Mouse (Mus musculus): ENCODE measurements around the gene Stk11ip. TPM values are rescaled to one million over a fixed set of nuclear protein-coding genes. Genes with fewer than 3 reads are reported as not detected.

Gene Stk11ip
- total RNA-seq, 2 experiments from 2014 or later = 35.3 to 36.7 TPM

GRCm38 (mm10) chr1:75532280-75533172 lies 11.2 kb downstream of the Stk11ip start:
- intact Hi-C loops (cut with DNase I) = no loop called here
- no peak for DNase-seq (ENCODE audit: low spot score in 2 of 2)

DNA sequence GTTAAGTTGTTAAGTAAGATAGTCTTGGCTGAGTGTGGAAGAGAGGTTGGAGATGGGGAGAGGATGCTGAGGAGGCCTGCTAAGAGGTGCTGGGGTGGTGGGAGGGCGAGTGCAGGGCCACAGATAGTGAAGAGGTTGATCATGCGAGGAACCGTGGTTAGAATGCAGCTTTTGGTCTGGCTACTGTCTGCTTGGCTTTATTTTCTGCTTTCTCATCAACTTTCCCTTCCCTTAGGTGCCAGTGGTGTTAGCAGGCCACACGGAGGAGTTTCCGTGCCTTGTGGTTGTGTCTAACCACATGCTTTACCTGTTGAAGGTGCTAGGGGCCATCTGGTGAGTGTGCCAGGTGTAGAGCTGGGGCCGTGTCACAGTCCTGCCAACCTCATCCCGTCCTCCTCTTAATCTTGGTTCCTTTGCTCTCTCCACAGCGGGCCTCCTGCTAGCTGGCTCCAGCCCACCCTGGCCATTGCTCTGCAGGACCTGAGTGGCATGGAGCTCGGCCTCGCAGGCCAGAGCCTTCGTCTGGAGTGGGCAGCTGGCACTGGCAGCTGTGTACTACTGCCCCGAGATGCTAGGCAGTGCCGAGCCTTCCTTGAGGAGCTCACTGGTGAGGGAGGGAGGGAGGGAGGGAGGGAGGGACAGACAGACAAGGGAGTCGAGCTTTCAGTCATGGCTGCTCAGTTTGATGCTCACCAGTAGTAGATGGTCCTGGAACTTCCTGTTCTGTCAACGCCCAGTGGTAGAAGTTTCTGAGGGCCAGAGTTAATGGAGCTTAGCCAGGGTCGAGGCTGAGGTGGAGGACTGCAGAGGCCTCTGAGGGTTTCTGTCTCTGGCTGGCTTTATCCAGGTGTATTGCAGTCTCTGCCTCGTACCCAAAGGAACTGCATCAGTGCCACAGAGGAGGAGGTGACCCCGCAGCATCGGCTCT lies 12.3 kb downstream of the Stk11ip start:
- intact Hi-C loops (cut with DNase I) = no loop called here

DNA sequence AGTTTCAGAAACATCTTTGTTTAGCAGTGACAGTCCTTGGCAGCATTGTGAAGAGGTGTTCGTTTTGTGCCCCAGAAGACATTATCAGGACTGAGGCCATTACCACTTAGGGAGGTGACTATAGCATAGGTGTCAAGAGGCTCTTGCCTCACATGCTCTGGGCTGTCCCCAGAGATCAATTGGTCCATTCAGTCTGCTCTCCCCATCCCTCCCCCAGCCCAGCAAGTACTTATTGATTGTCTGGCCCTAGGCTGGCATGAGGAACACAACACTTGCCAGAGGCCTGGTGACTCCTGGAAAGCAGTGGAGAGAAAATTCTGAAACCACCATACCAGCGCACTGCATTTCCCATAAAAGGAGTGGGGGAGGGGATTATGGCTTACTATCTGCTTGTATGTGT lies 16.3 kb downstream of the Stk11ip start:
- intact Hi-C loops (cut with DNase I) = no loop called here
- DNase-seq (ENCODE audit: low spot score in 2 of 2) = no peak

More for the DNA sequence above, 12.3 kb downstream of the Stk11ip start:
- no peak for DNase-seq (ENCODE audit: low spot score in 2 of 2)

DNA sequence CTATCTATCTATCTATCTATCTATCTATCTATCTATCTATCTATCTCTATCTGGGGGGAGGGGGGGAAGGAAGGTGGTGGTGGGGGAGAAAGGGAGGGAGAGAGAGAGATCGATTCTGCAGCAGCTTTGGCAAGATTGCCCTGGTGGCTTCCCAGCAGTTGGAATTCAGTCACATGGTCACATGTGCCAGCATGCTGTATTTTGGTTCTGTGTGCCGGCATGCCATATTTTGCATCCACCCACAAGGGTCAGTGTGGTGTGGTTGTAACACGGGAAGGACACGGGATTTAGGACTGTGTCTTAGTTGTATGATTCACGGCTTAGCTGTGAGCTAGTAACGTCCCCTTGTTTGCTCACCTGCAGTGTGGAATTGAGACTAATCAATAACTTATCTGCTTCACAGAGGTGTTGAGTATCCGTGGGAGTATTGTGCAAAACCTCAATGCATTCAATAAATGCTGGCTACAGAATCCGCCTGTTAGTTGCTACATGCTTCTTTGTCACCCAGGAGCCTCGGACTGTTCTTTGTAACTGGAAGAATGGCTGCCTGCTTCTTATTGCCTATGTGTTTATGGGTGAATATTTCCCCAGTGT lies 17.4 kb downstream of the Stk11ip start:
- no peak for DNase-seq (ENCODE audit: low spot score in 2 of 2)
- intact Hi-C loops (cut with DNase I) = no loop called here

GRCm38 (mm10) chr1:75541496-75541895 lies 20.2 kb downstream of the Stk11ip start:
- no peak for DNase-seq (ENCODE audit: low spot score in 2 of 2)
- intact Hi-C loops (cut with DNase I) = no loop called here

- intact Hi-C loops (cut with DNase I) = no loop called here
- no peak for DNase-seq (ENCODE audit: low spot score in 2 of 2)
Measured at GRCm38 (mm10) chr1:75544351-75544750, 23.0 kb downstream of the Stk11ip start.

DNA sequence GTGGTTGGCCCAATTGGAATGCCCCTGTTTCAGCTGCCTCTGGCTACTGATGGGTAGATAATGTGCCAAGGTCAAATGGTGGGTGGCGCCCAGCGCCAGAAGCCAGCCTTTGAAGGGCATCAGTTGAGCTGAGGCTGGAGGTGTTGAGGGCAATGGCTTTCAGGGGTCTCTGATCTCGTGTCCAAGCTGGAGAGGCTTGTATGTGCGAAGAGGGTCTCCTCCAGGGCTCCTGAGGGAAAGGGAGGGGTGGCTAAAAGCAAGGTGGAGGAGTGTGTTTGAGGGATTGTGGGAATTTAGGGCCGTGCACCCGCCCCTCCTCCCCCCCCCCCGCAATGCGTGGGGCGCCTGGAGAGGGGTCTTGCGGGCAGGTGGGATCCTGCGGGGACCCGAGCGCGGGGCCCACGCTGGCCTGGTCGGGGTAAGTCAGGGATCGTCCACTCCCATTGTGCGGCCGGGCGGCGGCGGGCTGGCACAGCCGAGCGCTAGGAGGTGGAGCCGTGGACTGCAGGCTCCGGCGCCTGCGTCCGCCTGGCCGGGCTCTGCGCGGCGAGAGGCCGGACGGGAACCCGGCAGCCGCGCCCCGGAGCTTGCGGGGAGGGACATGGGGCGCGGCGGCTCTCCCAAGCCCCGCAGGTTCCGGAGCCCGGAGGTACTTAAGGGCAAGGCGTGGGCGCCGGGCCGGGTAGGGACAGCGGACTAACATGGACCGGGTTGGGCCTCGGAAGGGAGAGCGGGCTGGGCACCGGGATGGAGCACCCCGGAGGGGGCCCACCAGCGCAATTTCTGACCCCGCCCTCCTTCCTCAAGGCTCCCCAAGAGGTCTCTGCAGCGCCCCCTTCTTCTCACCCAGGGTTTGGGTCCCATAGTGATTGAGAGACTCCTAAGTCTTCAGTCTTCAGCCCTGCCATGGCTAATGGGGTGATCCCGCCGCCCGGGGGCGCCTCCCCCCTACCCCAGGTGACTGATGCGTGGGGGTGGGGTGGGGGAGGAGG lies 24.9 kb downstream of the Stk11ip start, which contains the start of gene Slc4a3:
Gene Slc4a3 (plus strand): TSS at position 302 of the 992 bp plus-strand sequence.
- peak; percentile 65 to 73 for DNase-seq (ENCODE audit: low spot score in 2 of 2)
- intact Hi-C loops (cut with DNase I) = loop anchor here (5.0 kb wide), 1 partner anchor 41 kb away; no protein-coding TSS in a partner anchor

DNA sequence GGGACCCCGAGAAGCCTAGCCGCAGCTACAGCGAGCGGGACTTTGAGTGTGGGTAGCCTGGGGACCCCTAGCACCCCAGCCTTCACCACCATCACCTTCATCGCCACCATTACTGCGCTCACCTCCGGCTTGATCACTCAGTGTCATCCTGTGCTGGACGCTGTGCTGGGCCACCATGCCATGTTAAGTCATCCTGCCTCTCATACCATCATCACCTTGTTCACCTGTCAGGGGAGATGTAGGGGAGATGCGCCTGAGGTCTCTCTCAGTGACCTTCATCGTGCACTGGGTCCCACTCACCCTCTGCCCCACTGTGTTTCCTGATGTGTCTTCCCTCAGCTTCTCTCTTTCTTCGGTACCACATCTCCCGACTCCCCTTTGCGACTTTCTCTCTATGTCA lies 26.0 kb downstream of the Stk11ip start:
- no peak for DNase-seq (ENCODE audit: low spot score in 2 of 2)
- intact Hi-C loops (cut with DNase I) = loop anchor here (5.0 kb wide), 1 partner anchor 40 kb away; no protein-coding TSS in a partner anchor

DNA sequence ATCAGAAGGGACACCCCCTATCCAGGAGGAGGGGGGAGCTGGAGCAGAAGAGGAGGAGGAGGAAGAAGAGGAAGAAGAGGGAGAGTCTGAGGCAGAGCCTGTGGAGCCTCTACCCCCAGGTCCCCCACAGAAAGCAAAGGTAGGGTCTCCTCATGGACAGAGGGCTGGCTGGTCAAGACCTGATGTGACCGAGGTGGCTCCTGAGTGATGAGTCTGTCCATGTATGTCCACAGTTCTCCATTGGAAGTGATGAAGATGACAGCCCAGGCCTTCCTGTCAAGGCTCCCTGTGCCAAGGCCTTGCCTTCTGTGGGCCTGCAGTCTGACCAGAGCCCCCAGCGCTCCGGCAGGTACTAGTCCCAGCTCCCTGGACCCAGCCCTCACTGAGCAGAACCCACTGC lies 26.8 kb downstream of the Stk11ip start:
- intact Hi-C loops (cut with DNase I) = loop anchor here (5.0 kb wide), 1 partner anchor 39 kb away; no protein-coding TSS in a partner anchor
- no peak for DNase-seq (ENCODE audit: low spot score in 2 of 2)

GRCm38 (mm10) chr1:75548871-75549270 lies 27.5 kb downstream of the Stk11ip start:
- no peak for DNase-seq (ENCODE audit: low spot score in 2 of 2)
- intact Hi-C loops (cut with DNase I) = loop anchor here (5.0 kb wide), 1 partner anchor 38 kb away; no protein-coding TSS in a partner anchor

- DNase-seq (ENCODE audit: low spot score in 2 of 2) = no peak
Measured at GRCm38 (mm10) chr1:75549289-75550279, 28.3 kb downstream of the Stk11ip start.

GRCm38 (mm10) chr1:75550586-75550985 lies 29.3 kb downstream of the Stk11ip start:
- intact Hi-C loops (cut with DNase I) = no loop called here
- DNase-seq (ENCODE audit: low spot score in 2 of 2) = no peak

More at GRCm38 (mm10) chr1:75549289-75550279, 28.3 kb downstream of the Stk11ip start:
- intact Hi-C loops (cut with DNase I) = loop anchor here (5.0 kb wide), 1 partner anchor 38 kb away; no protein-coding TSS in a partner anchor

- intact Hi-C loops (cut with DNase I) = loop anchor here (5.0 kb wide), 1 partner anchor 48 kb away; the partner anchor contains the start of genes Inha and Obsl1
- no peak for DNase-seq (ENCODE audit: low spot score in 2 of 2)
Measured at GRCm38 (mm10) chr1:75555680-75556079, 34.4 kb downstream of the Stk11ip start.

GRCm38 (mm10) chr1:75556143-75556781 lies 34.9 kb downstream of the Stk11ip start:
- intact Hi-C loops (cut with DNase I) = loop anchor here (5.0 kb wide), 1 partner anchor 49 kb away; the partner anchor contains the start of genes Inha and Obsl1
- peak in 1 of 2 experiments; percentile 88 for DNase-seq (ENCODE audit: low spot score in 2 of 2)

DNA sequence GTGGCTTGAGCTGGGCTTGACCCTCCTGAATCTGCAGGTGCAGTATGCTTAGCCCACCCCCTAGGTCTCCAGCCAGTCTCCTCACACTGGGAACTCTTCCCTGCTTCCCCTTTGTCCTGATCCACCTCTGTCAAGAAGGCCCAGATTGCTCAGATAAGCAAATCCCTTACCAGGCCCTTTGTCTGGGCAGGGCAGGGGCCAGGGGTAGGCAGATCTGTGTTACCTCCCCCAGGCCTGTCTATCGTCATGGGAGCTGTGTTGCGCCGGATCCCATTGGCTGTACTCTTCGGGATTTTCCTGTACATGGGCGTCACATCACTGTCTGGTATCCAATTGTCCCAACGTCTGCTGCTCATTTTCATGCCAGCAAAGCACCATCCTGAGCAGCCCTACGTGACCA lies 35.7 kb downstream of the Stk11ip start:
- intact Hi-C loops (cut with DNase I) = loop anchor here (5.0 kb wide), 1 partner anchor 50 kb away; the partner anchor contains the start of genes Inha and Obsl1
- no peak for DNase-seq (ENCODE audit: low spot score in 2 of 2)
